Mouse (Mus musculus): ENCODE results near the gene Spn.
"Not testable (repeated sequence)": the region's sequence is repeated elsewhere in the genome, so short reads cannot be mapped to it uniquely, and the experiment has no call there.

The Spn gene

DNA sequence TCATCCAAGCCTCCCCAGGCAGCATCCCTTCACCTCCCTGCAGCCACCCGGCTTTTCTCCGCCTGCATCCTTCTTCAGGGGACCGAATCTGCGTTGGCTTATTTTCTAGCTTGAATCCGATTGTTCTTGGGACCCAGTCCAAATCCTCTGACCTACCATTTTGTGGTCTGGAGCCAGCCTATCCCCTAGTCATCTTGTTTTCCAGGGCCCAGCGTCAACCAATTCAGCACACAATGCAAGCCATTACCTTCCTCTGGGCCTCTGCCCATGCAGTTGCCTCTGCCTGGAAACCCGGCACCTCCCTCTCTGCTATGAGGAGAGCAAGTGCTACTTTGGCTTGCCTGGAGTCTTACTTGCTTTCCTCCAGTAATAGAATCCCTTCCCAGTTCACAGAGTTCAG, 32.1 kb downstream of the Spn start:
- DNase-seq (ENCODE audit: low read depth, low spot score): no peak

- peak; percentile 89 for DNase-seq (ENCODE audit: low read depth, low spot score)
Measured at GRCm38 (mm10) chr7:127104560-127105332, 32.9 kb downstream of the Spn start.

GRCm38 (mm10) chr7:127103960-127104359, 33.7 kb downstream of the Spn start:
- DNase-seq (ENCODE audit: low read depth, low spot score): no peak

GRCm38 (mm10) chr7:127102148-127102547, 35.5 kb downstream of the Spn start:
- no peak for DNase-seq (ENCODE audit: low read depth, low spot score)

- no peak for DNase-seq (ENCODE audit: low read depth, low spot score)
Measured at GRCm38 (mm10) chr7:127101451-127102016, 36.1 kb downstream of the Spn start.

DNA sequence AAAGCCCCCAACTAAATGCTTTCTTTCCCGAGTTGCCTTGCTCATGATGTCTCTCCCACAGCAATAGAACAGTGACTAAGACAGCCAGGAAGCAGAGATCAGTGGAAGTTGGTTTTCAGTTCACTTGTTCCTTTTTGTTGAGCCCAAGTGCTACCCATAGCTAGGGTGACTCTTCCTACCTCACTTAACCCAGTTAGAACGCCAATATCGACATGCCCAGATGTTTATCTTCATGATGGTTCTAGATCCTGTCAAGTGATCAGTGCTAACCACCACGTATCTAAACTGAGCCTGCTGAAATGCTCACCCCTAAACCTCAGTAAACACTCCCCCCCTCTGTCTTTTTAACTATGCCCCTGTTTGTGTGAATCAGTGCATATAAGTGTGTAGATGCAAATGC, 38.1 kb downstream of the Spn start:
- no peak for DNase-seq (ENCODE audit: low read depth, low spot score)

DNA sequence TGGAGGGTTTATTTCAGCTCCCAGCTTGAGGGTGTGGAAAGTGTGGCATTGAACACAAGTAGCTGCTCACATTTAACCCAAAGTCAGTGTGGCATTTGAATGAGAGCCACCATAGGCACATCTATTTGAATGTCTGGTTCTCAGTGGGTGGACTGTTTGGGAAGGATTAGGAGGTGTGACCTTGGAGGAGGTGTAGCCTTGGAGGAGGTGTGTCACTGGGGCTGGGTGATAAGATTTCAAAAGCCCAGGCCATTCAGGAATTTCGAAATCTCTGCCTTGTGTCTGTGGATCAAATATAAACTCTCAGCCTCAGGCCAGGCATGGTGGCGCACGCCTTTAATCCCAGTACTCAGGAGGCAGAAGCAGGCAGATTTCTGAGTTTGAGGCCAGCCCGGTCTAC, 38.7 kb downstream of the Spn start:
- no peak for DNase-seq (ENCODE audit: low read depth, low spot score)

- DNase-seq (ENCODE audit: low read depth, low spot score): no peak
Measured at GRCm38 (mm10) chr7:127098521-127098920, 39.1 kb downstream of the Spn start.

DNA sequence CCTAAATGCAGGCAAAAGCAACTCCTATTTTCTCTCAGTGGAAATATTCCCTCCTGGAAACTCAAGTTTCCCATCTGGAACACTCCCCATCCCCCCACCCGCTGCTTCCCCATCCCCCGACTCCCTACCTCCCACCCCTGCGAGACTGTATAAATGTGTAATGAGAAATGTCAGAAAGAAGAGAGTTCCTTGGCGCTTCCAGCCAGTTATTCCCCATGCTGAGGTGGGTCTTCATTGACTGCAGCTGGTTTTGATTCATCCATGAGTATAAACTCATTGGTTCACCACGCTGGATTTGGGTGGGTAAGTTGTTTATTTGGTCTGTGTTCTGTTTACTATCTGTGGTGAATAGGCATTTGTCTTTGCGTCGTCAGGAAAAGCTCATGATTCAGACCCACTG, 41.2 kb downstream of the Spn start:
- DNase-seq (ENCODE audit: low read depth, low spot score): no peak

DNA sequence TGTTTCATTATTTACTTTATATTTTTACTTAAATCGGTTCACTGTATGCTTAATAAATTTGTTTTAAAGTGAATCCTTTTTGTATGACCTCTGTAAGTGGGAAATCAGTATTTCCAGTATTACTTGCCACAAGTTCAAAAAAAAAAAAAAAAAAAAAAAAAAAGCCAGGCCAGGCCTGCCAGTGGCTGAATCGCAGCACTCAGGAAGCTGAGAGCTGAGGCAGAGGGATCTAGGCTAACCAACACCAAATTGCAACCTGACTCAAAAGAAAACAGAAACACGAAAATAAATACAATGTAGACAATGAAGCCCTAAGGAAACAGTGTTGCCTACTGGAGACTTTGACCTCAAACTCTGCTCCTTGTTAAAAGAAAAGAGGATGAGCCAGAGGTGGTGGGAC, 43.7 kb downstream of the Spn start:
- DNase-seq (ENCODE audit: low read depth, low spot score): no peak

GRCm38 (mm10) chr7:127091114-127091896, 46.3 kb downstream of the Spn start, which contains the start of gene AI467606:
Gene AI467606 (plus strand): TSS chr7:127091359.
- DNase-seq (ENCODE audit: low read depth, low spot score): peak; percentile 98

GRCm38 (mm10) chr7:127090154-127091113, 47.2 kb downstream of the Spn start:
- no peak for DNase-seq (ENCODE audit: low read depth, low spot score)

DNA sequence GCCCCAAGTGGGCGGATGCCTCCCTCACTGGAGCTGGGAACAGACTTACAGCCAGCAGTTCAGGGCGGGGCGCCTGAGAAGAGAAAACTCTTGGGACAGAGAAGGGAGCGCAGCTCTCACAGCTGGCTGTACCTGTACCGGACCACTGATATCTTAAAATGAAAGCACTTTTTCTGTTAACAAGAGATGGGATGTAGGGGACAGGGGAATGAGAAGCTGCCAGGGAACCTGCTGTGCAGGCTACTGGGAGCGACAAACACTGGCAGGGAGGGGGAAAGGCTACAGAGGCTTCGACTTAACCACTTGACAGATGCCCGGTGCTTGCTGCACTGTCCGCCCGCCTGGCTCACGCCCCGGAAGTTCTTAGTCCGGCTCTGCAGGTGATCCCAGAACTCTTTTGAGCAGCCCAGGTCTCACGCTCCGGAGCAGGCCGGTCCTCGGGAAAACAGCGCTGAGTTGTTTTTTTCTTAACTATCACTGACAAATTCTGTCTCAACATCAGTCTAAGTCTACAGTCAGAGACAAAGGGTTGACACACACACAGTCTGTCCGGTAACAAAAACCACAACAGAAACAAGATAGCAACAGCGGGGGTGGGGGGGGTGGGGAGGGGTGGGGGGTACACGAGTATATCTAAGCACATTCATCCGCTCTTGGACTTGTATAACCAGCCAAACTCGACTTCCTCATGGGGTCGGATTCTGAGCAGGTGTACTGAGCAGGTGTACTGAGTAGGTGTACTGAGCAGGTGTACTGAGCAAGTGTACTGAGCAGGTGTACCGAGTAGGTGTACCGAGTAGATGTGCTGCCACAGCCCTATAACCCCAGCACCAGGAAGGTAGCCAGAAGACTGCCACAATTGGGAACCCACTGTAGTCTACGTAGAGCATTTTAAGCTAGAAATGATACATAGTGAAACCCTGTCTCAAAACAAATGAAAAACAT, 48.5 kb downstream of the Spn start:
- peak; percentile 73 for DNase-seq (ENCODE audit: low read depth, low spot score)

DNA sequence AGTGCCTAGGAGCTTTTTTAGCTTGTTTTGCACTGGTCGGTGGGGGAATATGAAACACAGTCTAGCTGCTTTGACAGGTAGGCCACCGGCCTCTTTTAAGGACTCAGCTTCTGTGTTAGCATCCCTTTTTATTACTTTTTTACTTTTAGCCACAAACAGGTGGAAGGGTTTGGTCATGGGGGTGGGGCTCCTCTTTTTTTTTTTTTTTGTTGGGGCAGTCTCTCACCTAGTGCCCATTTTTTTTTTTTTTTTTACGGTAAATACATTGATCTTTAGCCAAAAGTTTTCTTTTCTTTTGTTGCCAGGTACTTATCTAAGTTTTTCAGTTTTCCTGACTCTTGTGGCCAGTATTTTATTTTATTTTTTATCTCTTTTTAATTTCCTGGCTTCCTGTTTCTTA, 49.5 kb downstream of the Spn start:
- DNase-seq (ENCODE audit: low read depth, low spot score): no peak

DNA sequence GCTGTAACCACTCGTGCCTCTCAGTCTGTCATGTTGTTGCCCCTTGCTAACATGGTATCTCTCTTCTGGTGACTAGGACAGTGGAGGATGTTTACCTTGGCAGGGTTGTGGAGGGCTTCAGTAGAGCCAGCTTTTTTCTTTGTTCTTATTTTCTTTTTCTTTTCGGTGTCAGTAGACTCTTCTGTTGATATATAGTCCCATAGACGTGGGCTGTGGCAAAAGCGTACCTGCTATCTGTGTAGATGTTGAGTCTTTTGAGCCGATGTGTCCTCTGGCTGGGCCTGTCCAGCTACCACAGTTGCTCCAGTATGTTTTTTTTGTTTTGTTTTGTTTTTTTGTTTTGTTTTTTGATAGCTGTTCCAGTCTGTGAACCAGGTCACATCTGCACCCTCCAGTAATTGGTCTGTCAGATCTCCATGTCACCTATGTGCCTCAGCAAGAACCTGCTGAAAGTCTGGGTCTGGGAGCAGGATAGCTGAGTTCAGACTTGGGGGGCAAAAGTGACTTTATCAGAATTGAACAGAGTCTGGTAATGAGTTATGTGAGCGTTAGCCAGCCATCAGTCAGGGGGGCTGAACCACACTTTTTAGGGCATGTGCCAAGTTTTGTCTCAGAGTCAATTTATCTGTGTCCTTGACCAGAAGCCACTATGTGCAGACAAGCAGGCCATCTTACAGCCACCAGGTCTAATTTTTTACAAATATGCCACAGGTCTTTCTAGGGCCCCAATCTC, 50.2 kb downstream of the Spn start, which contains the start of gene Zg16:
TSS of gene Zg16 (minus strand) at position 51 of the 733 bp plus-strand sequence.
- not testable (repeated sequence) for DNase-seq (ENCODE audit: low read depth, low spot score)

- not testable (repeated sequence) for DNase-seq (ENCODE audit: low read depth, low spot score)
Measured at GRCm38 (mm10) chr7:127085751-127086150, 51.9 kb downstream of the Spn start.

- no peak for DNase-seq (ENCODE audit: low read depth, low spot score)
Measured at GRCm38 (mm10) chr7:127084794-127085193, 52.8 kb downstream of the Spn start.

DNA sequence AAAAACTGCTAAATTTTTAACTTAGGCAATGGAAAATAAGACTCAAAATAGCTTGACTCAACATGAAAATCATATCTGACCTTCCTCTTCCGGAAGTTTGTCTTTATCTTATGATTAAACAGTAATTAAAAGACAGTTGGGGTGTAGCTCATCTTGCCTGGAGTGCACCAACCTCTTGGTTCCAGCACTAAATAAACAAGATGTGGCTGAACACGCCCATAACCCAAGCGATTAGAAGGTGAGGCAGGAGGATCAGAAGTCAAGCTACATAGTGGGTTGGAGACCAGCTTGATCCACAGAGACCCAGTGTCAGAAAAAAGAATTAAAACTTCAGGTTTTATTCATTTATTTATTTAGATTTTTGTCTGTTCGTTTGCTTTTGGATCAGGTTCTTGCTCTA, 53.9 kb downstream of the Spn start:
- DNase-seq (ENCODE audit: low read depth, low spot score): no peak

- DNase-seq (ENCODE audit: low read depth, low spot score): no peak
Measured at GRCm38 (mm10) chr7:127082995-127083394, 54.6 kb downstream of the Spn start.
